Mouse (Mus musculus) spleen, adult 2 months (tissue): ENCODE results near the gene Rarres1. TPM values are rescaled to one million over a fixed set of nuclear protein-coding genes. Genes with fewer than 3 reads are reported as not detected.
A peak's percentile ranks its signal among the peaks of the same experiment; 100 is the strongest.

Source experiments
- DNase-seq, 2 experiments: peaks; one replicate each; pipeline versions ENCODE4 v3.0.0 to v3.0.0-alpha.2; 2012 to 2021; ENCODE audit warnings: low spot score in 2 of 2, low read depth in 1 of 2
- H3K27ac ChIP-seq: fragments of 200-500 bp; 2 replicates; pipeline ENCODE4 v1.5.1; 2012; ENCODE audit warnings: low read length, inconsistent platforms; ENCODE audit not compliant: insufficient read depth
- H3K27me3 ChIP-seq: fragments of 200-500 bp; 2 replicates; pipeline ENCODE4 v1.6.1; 2012; ENCODE audit warnings: mild to moderate bottlenecking, moderate library complexity, low read length, inconsistent platforms; ENCODE audit not compliant: control insufficient read depth, insufficient read depth
- H3K36me3 ChIP-seq: fragments of 200-500 bp; 2 replicates; pipeline ENCODE4 v1.6.1; 2012; ENCODE audit warnings: mild to moderate bottlenecking, low read length, inconsistent platforms; ENCODE audit not compliant: control insufficient read depth, insufficient read depth
- H3K4me1 ChIP-seq: fragments of 200-500 bp; 2 replicates; pipeline ENCODE4 v1.6.1; 2011; ENCODE audit warnings: inconsistent platforms; ENCODE audit not compliant: control insufficient read depth, insufficient read depth, insufficient read length
- H3K4me3 ChIP-seq: fragments of 200-500 bp; 2 replicates; pipeline ENCODE4 v1.5.1; 2011; ENCODE audit warnings: mild to moderate bottlenecking, inconsistent platforms; ENCODE audit not compliant: insufficient read depth, insufficient read length; ENCODE audit errors: extremely low read depth
- CTCF ChIP-seq: fragments of 200-500 bp; IDR thresholded peaks from 2 replicates; pipeline ENCODE4 v1.5.1; 2011; ENCODE audit warnings: mild to moderate bottlenecking, inconsistent platforms; ENCODE audit not compliant: insufficient read depth, insufficient read length, insufficient replicate concordance; ENCODE audit errors: extremely low read depth
- POLR2A ChIP-seq: fragments of 200-500 bp; IDR thresholded peaks from 2 replicates; pipeline ENCODE4 v1.6.1; 2011; ENCODE audit warnings: low read depth, low read length, inconsistent platforms
- WGBS: fragments of 180-500 bp; shearing (Covaris S2); methylation state at CpG from one replicate; pipeline ENCODE4 v1.1.7; 2018; 5-methylcytosine and 5-hydroxymethylcytosine counted together
- polyA plus RNA-seq: library from polyadenylated mRNA; depleted of rRNA; stranded (reverse); fragments of >200 nt; gene quantifications from 2 replicates; pipeline ENCODE4 v1.2.3, GENCODE M21; 2012

Gene Rarres1
- polyA plus RNA-seq, 1 experiment: 0.68 TPM

DNA sequence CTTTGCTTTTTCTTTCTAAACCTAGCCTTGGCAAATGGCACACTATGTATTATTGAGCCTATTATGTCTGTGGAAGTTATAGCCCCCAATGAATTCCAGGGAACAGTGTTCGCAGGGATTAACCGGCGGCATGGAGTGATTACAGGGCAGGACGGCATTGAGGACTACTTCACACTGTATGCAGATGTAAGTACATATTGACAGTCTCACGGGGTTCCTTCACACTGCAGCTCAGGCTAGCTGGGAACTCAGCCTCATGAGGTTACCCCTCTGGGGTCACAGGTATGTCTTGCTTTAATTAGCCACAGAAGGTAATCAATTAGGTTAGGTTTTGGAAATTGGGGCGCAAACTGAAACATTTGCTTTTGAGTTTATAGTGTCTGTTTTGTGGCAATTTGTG, 41.9 kb downstream of the Rarres1 start:
- 96% methylated on average over 6 of the region's 6 CpGs for WGBS
- Histone ChIP-seq H3K36me3 (peaks cover 28% of the 10 kb centered on the region), H3K4me3 (no peak overlapping the region), H3K27me3 (no peaks in the 10 kb centered on the region), H3K4me1 (no peaks in the 10 kb centered on the region), H3K27ac (no peak overlapping the region)
- TF ChIP-seq CTCF: no peak
- no peak for TF ChIP-seq POLR2A
- no peak for DNase-seq

GRCm38 (mm10) chr3:67471408-67472127, 43.8 kb downstream of the Rarres1 start:
- Histone ChIP-seq H3K27me3 (no peaks in the 10 kb centered on the region), H3K4me1 (no peaks in the 10 kb centered on the region), H3K4me3 (no peak overlapping the region), H3K27ac (no peak overlapping the region), H3K36me3 (peaks cover 33% of the 10 kb centered on the region)
- TF ChIP-seq CTCF: no peak
- TF ChIP-seq POLR2A: no peak
- no peak for DNase-seq
- WGBS: 82% methylated on average over 4 of the region's 4 CpGs

DNA sequence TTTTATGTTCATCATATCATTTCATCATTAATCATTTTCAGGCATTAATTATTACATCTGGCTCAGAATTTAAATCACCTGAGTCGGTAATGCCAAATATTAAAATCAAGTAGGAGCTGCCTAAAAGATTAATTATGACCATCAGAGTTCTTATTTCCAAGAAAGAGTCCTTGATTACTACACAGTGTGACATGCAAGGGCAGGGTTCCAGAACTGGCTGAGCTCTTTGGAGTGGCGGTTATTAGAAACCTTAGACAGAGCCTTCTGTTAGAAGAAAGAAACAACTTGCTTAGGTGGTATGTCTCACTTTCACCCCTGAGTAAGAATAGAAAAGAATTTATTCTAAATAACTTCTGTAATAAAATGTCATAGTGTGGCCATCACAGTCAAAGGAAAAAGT, 48.0 kb downstream of the Rarres1 start:
- H3K27ac ChIP-seq: no peak overlapping the region
- peaks cover 18% of the 10 kb centered on the region for H3K36me3 ChIP-seq
- no peak overlapping the region for H3K4me3 ChIP-seq
- WGBS: 95% methylated on average over 2 of the region's 2 CpGs
- no peaks in the 10 kb centered on the region; the same call in 1 of the 2 replicates for H3K4me1 ChIP-seq
- no peaks in the 10 kb centered on the region for H3K27me3 ChIP-seq
- TF ChIP-seq POLR2A: no peak
- DNase-seq: no peak

GRCm38 (mm10) chr3:67466576-67466975, 48.7 kb downstream of the Rarres1 start:
- 97% methylated on average over 5 of the region's 5 CpGs for WGBS
- Histone ChIP-seq H3K27me3 (no peaks in the 10 kb centered on the region), H3K4me3 (no peak overlapping the region)

DNA sequence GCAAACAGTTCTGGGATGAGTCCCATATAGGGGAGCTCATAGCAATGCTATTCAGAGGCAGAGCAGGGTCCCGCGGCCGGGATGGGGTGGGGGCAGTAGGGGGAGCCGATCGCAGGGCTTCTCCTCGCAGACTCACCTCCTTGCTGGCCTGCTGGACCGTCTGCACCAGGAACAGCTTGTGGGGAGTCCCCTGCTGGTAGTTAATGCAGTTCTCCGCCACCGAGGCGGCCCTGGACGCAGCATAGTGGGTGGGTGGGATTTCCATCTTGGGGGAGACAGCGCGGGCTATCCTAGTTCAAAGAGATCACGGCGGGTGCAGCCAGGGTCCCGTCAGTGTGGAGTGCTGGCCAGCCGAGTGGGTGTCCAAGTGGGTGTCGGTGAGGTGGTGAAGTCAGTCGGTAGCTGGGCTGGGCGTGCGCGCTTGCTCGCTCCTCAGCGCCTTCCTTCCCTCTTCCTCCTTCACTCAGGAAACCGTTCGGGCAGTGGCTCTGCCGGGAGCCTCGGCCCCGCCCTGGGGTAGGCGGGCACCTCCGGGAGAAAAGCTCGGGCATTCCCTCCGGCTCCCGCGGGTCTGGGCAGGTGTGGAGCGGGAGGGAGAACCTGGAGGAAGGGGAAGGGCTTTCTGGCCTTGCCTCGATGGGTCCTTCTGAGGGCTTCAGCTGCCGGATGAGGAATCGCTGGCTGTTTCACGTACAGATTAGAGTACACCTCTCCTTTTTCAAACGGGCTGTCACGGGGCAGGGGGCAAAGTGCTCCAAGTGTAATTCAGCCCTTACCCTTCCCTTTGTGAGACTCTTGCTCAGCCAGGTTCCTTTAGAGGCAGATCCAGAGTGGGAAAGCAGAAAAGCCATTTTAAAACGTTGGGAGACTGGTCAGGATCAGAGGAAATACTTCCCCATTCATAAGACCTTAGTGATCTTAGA, 51.6 kb downstream of the Rarres1 start, which contains the start of gene Lxn:
TSS of gene Lxn (minus strand) at position 477 of the 923 bp plus-strand sequence.
- Histone ChIP-seq H3K27me3 (no peaks in the 10 kb centered on the region), H3K27ac (no peak within 1 kb of the TSS), H3K4me1 (no peaks in the 10 kb centered on the region; the same call in 1 of the 2 replicates), H3K36me3 (peaks cover 24% of the 10 kb centered on the region), H3K4me3 (peak within 1 kb of the TSS; percentile 66)
- peak in 1 of 2 experiments; percentile 28 for DNase-seq
- WGBS: under 1% methylated on average over 43 of the region's 43 CpGs
- TF ChIP-seq POLR2A: no peak
- TF ChIP-seq CTCF: no peak

More at GRCm38 (mm10) chr3:67466576-67466975, 48.7 kb downstream of the Rarres1 start:
- Histone ChIP-seq H3K4me1 (no peaks in the 10 kb centered on the region; the same call in 1 of the 2 replicates), H3K36me3 (peaks cover 14% of the 10 kb centered on the region), H3K27ac (no peak overlapping the region)
- no peak for TF ChIP-seq CTCF
- TF ChIP-seq POLR2A: no peak
- DNase-seq: no peak

- H3K27me3 ChIP-seq: no peaks in the 10 kb centered on the region
- WGBS: 4% methylated on average over 12 of the region's 12 CpGs
- TF ChIP-seq CTCF (no peak), POLR2A (no peak)
- DNase-seq: no peak
- no peaks in the 10 kb centered on the region; the same call in 1 of the 2 replicates for H3K4me1 ChIP-seq
- peaks cover 24% of the 10 kb centered on the region for H3K36me3 ChIP-seq
- no peak overlapping the region for H3K27ac ChIP-seq
- peak overlapping the region; percentile 66 for H3K4me3 ChIP-seq
Observed at GRCm38 (mm10) chr3:67463001-67463400, 52.3 kb downstream of the Rarres1 start.

DNA sequence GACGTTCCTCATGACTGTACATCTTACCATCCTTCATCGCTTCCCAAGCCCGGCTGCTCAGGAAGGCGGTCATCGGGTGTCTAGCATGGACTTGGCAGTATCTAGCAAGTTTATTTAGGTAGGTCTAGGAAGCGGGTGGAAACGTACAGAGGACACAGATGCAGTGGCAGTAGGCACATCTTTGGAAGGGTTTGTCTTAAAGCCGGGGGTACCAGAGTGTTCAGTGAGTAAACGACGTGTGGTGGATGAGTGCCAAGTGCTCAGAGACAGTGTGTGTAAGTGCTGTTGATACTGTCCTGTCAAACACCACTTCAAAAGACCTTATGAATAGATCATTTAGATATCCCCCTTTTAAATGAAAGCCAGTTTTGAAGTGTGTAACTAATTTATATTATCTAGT, 52.7 kb downstream of the Rarres1 start:
- Histone ChIP-seq H3K27me3 (no peaks in the 10 kb centered on the region), H3K4me3 (no peak overlapping the region), H3K36me3 (peaks cover 23% of the 10 kb centered on the region), H3K4me1 (no peaks in the 10 kb centered on the region; the same call in 1 of the 2 replicates), H3K27ac (no peak overlapping the region)
- DNase-seq: no peak
- 62% methylated on average over 10 of the region's 10 CpGs for WGBS
- TF ChIP-seq CTCF: no peak
- no peak for TF ChIP-seq POLR2A
